Mouse (Mus musculus) spleen, adult 12 weeks (tissue): ENCODE measurements around the gene Elovl3.
A peak's percentile ranks its signal among the peaks of the same experiment; 100 is the strongest.
"Not testable (repeated sequence)": the region's sequence is repeated elsewhere in the genome, so short reads cannot be mapped to it uniquely, and the experiment has no call there.

Source experiments
- DNase-seq: peaks from one replicate; pipeline ENCODE4 v3.0.0; 2022; ENCODE audit warnings: low spot score

Elovl3 gene

DNA sequence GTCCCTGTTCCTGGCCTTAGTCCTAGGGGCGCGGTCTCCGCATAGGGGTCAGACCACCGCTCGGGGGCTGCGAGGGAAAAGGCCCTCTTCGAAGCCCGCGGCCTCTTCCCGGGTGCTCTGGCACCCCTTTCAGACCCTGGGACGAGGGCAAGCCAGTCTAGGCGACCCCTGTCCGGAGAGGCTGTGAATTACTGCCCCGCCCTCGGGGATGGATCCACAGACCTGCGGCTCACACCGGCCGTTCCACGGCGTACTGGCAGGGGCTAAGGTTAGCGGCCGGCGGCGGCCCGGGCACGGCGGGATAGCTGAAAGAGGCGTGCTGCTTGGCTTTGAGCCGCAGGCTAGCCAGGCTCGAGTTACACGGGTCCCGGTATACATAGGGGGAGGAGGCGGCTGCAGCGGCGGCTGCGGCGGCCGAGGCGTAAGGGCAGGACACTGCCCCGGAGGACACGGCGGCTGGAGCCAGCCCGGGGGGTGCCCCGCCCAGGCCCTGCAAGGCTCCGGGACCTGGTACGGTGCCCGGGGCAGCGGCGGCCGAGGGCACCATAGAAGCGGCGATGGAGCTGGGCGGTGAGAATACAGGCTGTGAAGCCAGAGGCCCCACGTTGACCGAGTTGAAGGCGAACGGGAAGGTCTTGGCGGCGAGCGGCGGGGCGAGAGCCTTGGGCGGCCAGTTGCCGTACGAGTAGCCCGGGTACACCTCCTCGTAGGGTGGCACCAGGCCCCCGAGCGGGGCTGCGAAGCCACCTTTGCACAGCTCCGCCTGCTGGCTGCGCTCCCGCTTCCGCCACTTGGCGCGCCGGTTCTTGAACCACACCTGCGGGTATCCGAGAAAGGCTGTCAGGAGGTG, 4.3 kb downstream of the Elovl3 start:
- peak; percentile 63 for DNase-seq

DNA sequence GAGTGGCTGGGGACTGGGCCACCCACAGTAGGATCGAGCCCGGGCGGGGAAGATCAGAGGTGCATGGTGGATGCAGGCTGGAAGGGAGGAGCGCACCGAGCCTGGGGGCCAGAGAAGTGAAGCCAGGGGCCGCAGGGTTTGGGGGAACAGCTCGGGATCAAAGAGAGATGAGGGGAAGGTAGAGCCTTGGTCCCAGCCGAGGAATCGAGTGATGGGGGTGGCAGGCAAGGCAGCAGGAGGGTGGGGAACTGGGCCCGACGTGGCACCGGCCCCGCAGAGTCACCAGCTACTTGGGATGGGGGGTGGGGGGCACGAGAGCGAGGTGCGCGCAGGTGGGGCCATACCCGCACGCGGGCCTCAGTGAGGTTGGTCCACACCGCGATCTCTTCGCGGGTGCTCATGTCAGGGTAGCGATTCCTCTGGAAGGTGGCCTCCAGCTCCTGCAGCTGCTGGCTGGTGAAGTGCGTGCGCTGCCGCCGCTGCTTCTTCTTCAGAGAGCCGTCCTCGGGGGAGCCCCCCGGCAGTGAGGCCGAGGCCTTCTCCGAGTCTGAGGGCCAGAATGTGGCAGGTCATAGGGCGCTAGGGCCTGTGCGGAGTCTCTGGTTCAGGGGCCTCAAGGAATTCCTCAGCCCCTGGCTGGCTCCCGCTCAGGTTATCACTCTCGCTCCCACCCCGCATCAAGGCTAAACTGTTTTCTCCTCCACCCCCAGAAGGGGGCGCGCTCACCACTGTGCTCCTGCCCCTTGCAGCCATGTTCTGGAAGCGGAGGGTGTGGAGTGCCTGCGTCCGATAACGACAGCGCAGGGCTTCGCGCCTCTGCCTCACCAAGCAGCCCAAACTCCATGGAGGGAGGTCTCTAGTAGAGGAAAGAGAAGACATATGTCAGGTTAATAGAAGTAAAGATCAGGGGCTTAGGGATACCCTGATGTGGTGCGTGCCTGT, 5.2 kb downstream of the Elovl3 start:
- DNase-seq = peak; percentile 73

GRCm38 (mm10) chr19:46140324-46140723, 8.6 kb downstream of the Elovl3 start:
- DNase-seq = no peak

DNA sequence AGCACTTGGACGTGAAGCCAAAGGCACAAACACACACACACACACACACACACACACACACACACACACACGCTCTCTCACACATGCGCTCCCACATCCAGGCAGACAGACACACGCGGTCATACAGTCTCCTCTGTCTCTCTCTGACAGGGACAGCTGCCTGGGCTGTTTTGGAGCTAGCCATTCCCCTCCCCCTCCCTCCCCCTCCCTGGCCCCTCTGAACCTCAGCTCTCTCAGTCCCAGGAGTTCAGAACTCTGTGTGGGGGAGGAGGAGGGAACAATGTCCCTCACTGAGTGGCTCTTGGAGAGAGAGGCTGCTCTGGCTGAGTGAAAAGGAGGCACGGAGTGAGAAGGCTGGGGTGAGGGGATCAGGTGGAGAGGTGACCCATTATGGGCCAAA, 9.4 kb downstream of the Elovl3 start:
- DNase-seq = no peak

DNA sequence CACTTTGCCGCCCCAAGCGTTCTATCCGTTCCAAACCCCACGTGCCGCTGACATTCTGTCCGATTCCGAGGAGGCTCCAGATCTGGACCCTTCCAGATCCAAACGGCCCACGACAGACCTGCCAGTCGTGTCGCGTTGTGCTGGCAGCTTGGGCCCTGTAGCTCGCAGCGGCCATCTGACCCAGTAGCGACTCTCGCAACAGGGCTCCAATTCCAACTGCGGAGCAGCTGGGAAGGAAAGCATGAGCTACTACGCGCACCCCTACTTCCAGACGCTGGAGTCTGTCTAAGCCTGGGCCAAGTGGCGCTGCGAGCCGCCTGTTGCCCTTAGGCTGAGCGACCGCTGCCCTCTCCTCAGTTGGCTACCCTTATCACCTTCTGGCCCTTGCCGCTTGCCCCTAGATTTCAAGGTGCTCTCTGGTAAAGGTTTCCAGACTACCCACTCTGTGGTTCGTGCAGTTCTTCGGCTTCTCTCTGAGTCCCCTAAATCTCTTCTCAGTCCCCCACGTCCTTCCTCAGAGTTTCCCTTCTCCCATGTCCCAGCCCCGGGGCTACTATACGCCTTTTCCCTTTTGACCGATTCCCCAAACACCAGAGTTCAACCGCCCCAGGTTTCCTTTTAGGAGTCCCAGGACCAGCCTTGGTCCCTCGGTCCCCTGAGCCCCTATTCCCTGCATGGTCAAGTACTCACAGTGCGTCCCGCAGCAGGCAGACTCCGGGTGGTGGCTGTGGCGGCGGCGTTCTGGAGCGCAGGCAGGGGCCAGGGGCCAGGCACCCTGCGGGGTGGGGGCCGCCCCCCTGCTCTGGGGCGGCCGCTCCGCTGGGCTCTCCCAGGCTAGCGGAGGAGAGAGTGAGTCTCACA, 16.0 kb downstream of the Elovl3 start, which contains the start of gene Pitx3:
Gene Pitx3, minus strand, starts transcription at position 816 of the 861 bp plus-strand sequence.
- DNase-seq = no peak

DNA sequence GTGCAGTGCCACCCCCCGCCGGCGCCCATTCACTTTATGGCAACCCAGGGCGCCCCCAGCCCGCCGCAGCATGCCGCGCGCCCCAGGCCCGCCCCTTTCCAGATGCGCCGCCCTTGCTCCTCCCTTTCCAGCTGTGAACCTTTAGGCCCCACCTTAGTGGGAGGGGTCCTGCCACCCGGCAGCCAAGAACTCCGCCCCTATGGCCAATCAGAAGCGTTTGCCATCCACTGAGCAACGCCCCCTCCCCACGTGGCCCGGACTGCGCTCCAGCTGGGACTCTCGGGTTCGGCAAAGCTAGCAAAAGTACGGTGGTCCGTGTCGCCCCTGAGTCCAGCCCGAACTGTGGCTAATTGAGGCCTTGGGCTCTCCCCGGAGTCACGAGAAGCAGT, 16.7 kb downstream of the Elovl3 start:
- DNase-seq = peak; percentile 44

DNA sequence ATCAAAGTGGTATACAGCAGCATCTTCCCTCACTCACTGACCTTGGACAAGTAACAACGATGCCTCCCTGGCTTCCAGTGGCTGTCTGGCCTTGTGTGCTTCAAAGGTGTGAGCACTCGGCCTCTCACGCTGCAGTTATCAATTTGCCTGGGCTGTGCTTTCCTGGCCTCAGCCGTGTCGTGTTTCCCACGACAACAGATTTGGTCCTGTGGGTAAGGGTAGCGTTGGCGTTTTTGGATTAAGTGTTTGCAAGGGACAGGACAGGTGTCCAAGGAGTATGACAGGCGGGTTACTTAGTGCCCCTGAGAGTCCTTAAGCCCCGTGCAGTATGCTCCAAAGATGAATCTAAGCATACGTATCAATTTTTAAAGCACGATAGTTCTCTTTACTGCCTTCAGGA, 17.4 kb downstream of the Elovl3 start:
- DNase-seq = no peak

GRCm38 (mm10) chr19:46152127-46152803, 20.6 kb downstream of the Elovl3 start, which contains the start of gene Gbf1:
Gbf1 (plus strand) TSS chr19:46152509.
- DNase-seq = peak; percentile 86

- DNase-seq = no peak
Observed at GRCm38 (mm10) chr19:46165950-46166349, 34.3 kb downstream of the Elovl3 start.

DNA sequence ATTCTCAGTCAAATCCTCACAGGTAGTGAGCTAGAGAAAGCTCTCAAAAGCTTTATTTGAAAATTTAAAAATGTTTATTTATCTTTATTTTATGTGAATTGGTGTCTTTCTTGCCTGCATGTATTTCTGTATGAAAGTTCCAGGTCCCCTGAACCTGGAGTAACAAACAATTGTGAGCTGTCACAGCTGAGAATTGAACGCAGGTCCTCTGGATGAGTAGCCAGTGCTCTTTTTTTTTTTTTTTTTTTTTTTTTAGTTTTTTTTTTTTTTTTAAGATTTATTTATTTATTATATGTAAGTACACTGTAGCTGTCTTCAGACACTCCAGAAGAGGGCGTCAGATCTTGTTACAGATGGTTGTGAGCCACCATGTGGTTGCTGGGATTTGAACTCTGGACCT, 35.5 kb downstream of the Elovl3 start:
- DNase-seq = not testable (repeated sequence)

- no peak for DNase-seq
Observed at GRCm38 (mm10) chr19:46169396-46169795, 37.7 kb downstream of the Elovl3 start.

DNA sequence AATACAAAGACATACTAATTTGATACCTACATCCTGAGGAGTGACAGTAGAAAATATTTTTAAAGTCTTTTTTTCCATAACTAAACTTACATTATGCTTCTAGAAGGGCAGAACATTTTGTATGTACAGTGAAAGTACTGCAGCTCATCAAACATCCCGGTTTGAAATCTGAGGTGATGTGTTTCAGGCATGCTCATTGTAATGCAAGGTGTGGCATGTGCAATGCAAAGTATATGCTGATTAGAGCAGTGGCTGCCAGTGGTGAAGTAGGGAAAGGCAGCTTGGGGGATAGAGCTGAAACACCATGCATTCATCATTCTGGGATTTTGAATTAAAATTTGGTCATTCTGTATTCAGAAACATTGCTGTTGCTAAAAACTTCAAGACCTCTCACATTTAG, 38.2 kb downstream of the Elovl3 start:
- DNase-seq = no peak

- DNase-seq = no peak
Observed at GRCm38 (mm10) chr19:46172541-46172940, 40.8 kb downstream of the Elovl3 start.

GRCm38 (mm10) chr19:46175173-46175572, 43.5 kb downstream of the Elovl3 start:
- DNase-seq = no peak

- no peak for DNase-seq
Observed at GRCm38 (mm10) chr19:46177046-46177445, 45.3 kb downstream of the Elovl3 start.

DNA sequence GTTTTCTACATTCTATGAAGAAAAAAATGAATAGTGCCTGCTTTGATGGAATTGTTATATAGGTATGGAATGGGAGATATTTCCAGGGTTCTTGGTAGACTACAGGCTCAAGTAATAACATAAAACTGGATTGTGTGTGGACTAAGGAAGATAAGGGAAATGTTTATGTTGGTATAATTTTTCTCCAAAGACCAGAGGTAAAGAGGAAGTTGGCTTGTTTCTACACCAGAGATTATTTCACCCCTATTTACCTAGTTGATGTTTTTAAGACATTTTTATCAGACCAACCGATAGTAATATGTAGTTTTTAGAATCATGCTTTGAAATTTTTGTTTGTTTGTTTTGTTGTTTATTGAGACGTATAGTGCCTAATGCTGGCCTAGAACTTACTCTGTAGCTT, 48.6 kb downstream of the Elovl3 start:
- DNase-seq = no peak

DNA sequence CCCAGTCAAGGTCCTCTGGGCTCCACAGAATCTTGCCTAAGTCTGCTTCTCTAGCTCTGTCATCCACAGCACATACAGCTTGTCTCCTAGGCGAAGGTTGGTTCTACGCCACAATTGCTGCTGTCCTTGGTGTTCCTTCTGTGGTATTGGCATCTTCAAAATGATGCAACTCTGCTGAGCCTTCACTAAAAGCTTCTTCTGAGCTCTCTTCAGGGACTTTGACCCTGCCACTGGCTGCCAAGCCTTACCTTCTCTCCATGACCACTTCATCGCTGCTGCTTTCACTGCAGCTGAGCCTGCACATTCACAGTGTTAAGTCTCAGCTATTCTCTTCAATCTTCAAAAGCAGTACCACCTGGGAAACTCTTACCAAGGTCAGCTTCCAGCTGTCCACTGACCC, 50.5 kb downstream of the Elovl3 start:
- DNase-seq = no peak
